Mouse (Mus musculus): ENCODE results near the gene Arpp19. TPM values are rescaled to one million over a fixed set of nuclear protein-coding genes. Genes with fewer than 3 reads are reported as not detected.

Arpp19 gene
- polyA plus RNA-seq, 1 experiment: 189 TPM

- TF ChIP-seq CTCF (IDR thresholded peaks at IDR 0.05; ENCODE audit: control insufficient read depth, insufficient read depth, low read length) (peak; percentile 22; the same call in 1 of the 2 replicates), POLR2A (IDR thresholded peaks at IDR 0.05; ENCODE audit: borderline replicate concordance, control insufficient read depth, low read depth, low read length) (no peak)
- Histone ChIP-seq H3K4me1 (ENCODE audit: control insufficient read depth, insufficient read depth, low read length) (no peaks in the 10 kb centered on the region), H3K4me3 (replicated peaks; ENCODE audit: control insufficient read depth, low read depth, low read length) (no peak overlapping the region), H3K27ac (ENCODE audit: control insufficient read depth, insufficient read depth, low read depth, low read length, poor library complexity) (no peak overlapping the region)
- WGBS: 72% methylated on average over 6 of the region's 6 CpGs
These were observed 11.7 kb upstream of the Arpp19 start for GRCm38 (mm10) chr9:75025689-75026088.

GRCm38 (mm10) chr9:75032408-75032807, 5.0 kb upstream of the Arpp19 start:
- TF ChIP-seq CTCF (IDR thresholded peaks at IDR 0.05; ENCODE audit: control insufficient read depth, insufficient read depth, low read length) (no peak), POLR2A (IDR thresholded peaks at IDR 0.05; ENCODE audit: borderline replicate concordance, control insufficient read depth, low read depth, low read length) (no peak)
- WGBS: 86% methylated on average over 1 of the region's 1 CpGs
- H3K4me1 ChIP-seq (ENCODE audit: control insufficient read depth, insufficient read depth, low read length): no peaks in the 10 kb centered on the region
- no peak overlapping the region for H3K27ac ChIP-seq (ENCODE audit: control insufficient read depth, insufficient read depth, low read depth, low read length, poor library complexity)
- no peak overlapping the region for H3K4me3 ChIP-seq (replicated peaks; ENCODE audit: control insufficient read depth, low read depth, low read length)

GRCm38 (mm10) chr9:75033141-75033540, 4.3 kb upstream of the Arpp19 start:
- 38% methylated on average over 7 of the region's 7 CpGs for WGBS
- no peak overlapping the region for H3K27ac ChIP-seq (ENCODE audit: control insufficient read depth, insufficient read depth, low read depth, low read length, poor library complexity)

GRCm38 (mm10) chr9:75034691-75035090, 2.7 kb upstream of the Arpp19 start:
- TF ChIP-seq CTCF (IDR thresholded peaks at IDR 0.05; ENCODE audit: control insufficient read depth, insufficient read depth, low read length): no peak
- TF ChIP-seq POLR2A (IDR thresholded peaks at IDR 0.05; ENCODE audit: borderline replicate concordance, control insufficient read depth, low read depth, low read length): no peak
- Histone ChIP-seq H3K4me1 (ENCODE audit: control insufficient read depth, insufficient read depth, low read length) (no peaks in the 10 kb centered on the region), H3K4me3 (replicated peaks; ENCODE audit: control insufficient read depth, low read depth, low read length) (no peak overlapping the region), H3K27ac (ENCODE audit: control insufficient read depth, insufficient read depth, low read depth, low read length, poor library complexity) (no peak overlapping the region)
- 50% methylated on average over 1 of the region's 1 CpGs for WGBS

More at GRCm38 (mm10) chr9:75033141-75033540, 4.3 kb upstream of the Arpp19 start:
- TF ChIP-seq POLR2A (IDR thresholded peaks at IDR 0.05; ENCODE audit: borderline replicate concordance, control insufficient read depth, low read depth, low read length) (no peak), CTCF (IDR thresholded peaks at IDR 0.05; ENCODE audit: control insufficient read depth, insufficient read depth, low read length) (no peak)
- H3K4me3 ChIP-seq (replicated peaks; ENCODE audit: control insufficient read depth, low read depth, low read length): no peak overlapping the region
- no peaks in the 10 kb centered on the region for H3K4me1 ChIP-seq (ENCODE audit: control insufficient read depth, insufficient read depth, low read length)

- no peak for TF ChIP-seq CTCF (IDR thresholded peaks at IDR 0.05; ENCODE audit: control insufficient read depth, insufficient read depth, low read length)
- no peak for TF ChIP-seq POLR2A (IDR thresholded peaks at IDR 0.05; ENCODE audit: borderline replicate concordance, control insufficient read depth, low read depth, low read length)
- no peak overlapping the region for H3K27ac ChIP-seq (ENCODE audit: control insufficient read depth, insufficient read depth, low read depth, low read length, poor library complexity)
- H3K4me3 ChIP-seq (replicated peaks; ENCODE audit: control insufficient read depth, low read depth, low read length): no peak overlapping the region
- no peaks in the 10 kb centered on the region for H3K4me1 ChIP-seq (ENCODE audit: control insufficient read depth, insufficient read depth, low read length)
- 70% methylated on average over 4 of the region's 4 CpGs for WGBS
These were observed 1.5 kb upstream of the Arpp19 start for GRCm38 (mm10) chr9:75035944-75036343.

GRCm38 (mm10) chr9:75038357-75038688, 909 bp downstream of the Arpp19 start:
- WGBS: 2% methylated on average over 10 of the region's 10 CpGs
- peak overlapping the region; percentile 82 for H3K4me3 ChIP-seq (replicated peaks; ENCODE audit: control insufficient read depth, low read depth, low read length)
- no peak overlapping the region for H3K27ac ChIP-seq (ENCODE audit: control insufficient read depth, insufficient read depth, low read depth, low read length, poor library complexity)
- TF ChIP-seq CTCF (IDR thresholded peaks at IDR 0.05; ENCODE audit: control insufficient read depth, insufficient read depth, low read length) (no peak), POLR2A (IDR thresholded peaks at IDR 0.05; ENCODE audit: borderline replicate concordance, control insufficient read depth, low read depth, low read length) (no peak)
- no peaks in the 10 kb centered on the region for H3K4me1 ChIP-seq (ENCODE audit: control insufficient read depth, insufficient read depth, low read length)

- TF ChIP-seq POLR2A (IDR thresholded peaks at IDR 0.05; ENCODE audit: borderline replicate concordance, control insufficient read depth, low read depth, low read length) (no peak), CTCF (IDR thresholded peaks at IDR 0.05; ENCODE audit: control insufficient read depth, insufficient read depth, low read length) (no peak)
- H3K4me1 ChIP-seq (ENCODE audit: control insufficient read depth, insufficient read depth, low read length): no peaks in the 10 kb centered on the region
- no peak overlapping the region for H3K27ac ChIP-seq (ENCODE audit: control insufficient read depth, insufficient read depth, low read depth, low read length, poor library complexity)
- no peak overlapping the region for H3K4me3 ChIP-seq (replicated peaks; ENCODE audit: control insufficient read depth, low read depth, low read length)
- WGBS: 65% methylated on average over 2 of the region's 2 CpGs
These were observed 3.2 kb downstream of the Arpp19 start for GRCm38 (mm10) chr9:75040566-75040965.

- 69% methylated on average over 2 of the region's 2 CpGs for WGBS
- no peak overlapping the region for H3K4me3 ChIP-seq (replicated peaks; ENCODE audit: control insufficient read depth, low read depth, low read length)
- H3K27ac ChIP-seq (ENCODE audit: control insufficient read depth, insufficient read depth, low read depth, low read length, poor library complexity): no peak overlapping the region
- H3K4me1 ChIP-seq (ENCODE audit: control insufficient read depth, insufficient read depth, low read length): no peaks in the 10 kb centered on the region
- TF ChIP-seq CTCF (IDR thresholded peaks at IDR 0.05; ENCODE audit: control insufficient read depth, insufficient read depth, low read length): no peak
- TF ChIP-seq POLR2A (IDR thresholded peaks at IDR 0.05; ENCODE audit: borderline replicate concordance, control insufficient read depth, low read depth, low read length): no peak
These were observed 4.6 kb downstream of the Arpp19 start for GRCm38 (mm10) chr9:75041840-75042525.

GRCm38 (mm10) chr9:75043191-75043590, 5.8 kb downstream of the Arpp19 start:
- TF ChIP-seq CTCF (IDR thresholded peaks at IDR 0.05; ENCODE audit: control insufficient read depth, insufficient read depth, low read length) (no peak), POLR2A (IDR thresholded peaks at IDR 0.05; ENCODE audit: borderline replicate concordance, control insufficient read depth, low read depth, low read length) (no peak)
- WGBS: 83% methylated on average over 2 of the region's 2 CpGs
- Histone ChIP-seq H3K27ac (ENCODE audit: control insufficient read depth, insufficient read depth, low read depth, low read length, poor library complexity) (no peak overlapping the region), H3K4me1 (ENCODE audit: control insufficient read depth, insufficient read depth, low read length) (no peaks in the 10 kb centered on the region), H3K4me3 (replicated peaks; ENCODE audit: control insufficient read depth, low read depth, low read length) (no peak overlapping the region)
